Mouse (Mus musculus) T-helper 1 cell (primary cell): ENCODE results near the gene 1700029P11Rik.
"Not testable (repeated sequence)": the region's sequence is repeated elsewhere in the genome, so short reads cannot be mapped to it uniquely, and the experiment has no call there.

Experiments used
- in situ Hi-C: fragments of 300-600 bp; cut with MboI, MseI; formaldehyde crosslinking; loops from one replicate; pipeline ENCODE4 v1.15.1; 2025; ENCODE audit warnings: high pct_unique_total_duplicates

The 1700029P11Rik gene

GRCm38 (mm10) chr15:81957598-81957997, 22.7 kb upstream of the 1700029P11Rik start:
- in situ Hi-C loops: no loop called here

- in situ Hi-C loops: no loop called here
Observed at GRCm38 (mm10) chr15:81958906-81959305, 21.4 kb upstream of the 1700029P11Rik start.

GRCm38 (mm10) chr15:81960171-81961077, 19.9 kb upstream of the 1700029P11Rik start, which contains the start of gene Pmm1:
Gene Pmm1, minus strand, starts transcription at chr15:81960930.
- in situ Hi-C loops: loop anchor here (5.0 kb wide), 1 partner anchor 67 kb away; no protein-coding TSS in a partner anchor

GRCm38 (mm10) chr15:81961078-81961451, 19.3 kb upstream of the 1700029P11Rik start:
- in situ Hi-C loops: loop anchor here (5.0 kb wide), 1 partner anchor 66 kb away; no protein-coding TSS in a partner anchor

GRCm38 (mm10) chr15:81964262-81964661, 16.1 kb upstream of the 1700029P11Rik start:
- in situ Hi-C loops: loop anchor here (5.0 kb wide), 1 partner anchor 63 kb away; no protein-coding TSS in a partner anchor

- in situ Hi-C loops: loop anchor here (5.0 kb wide), 1 partner anchor 62 kb away; no protein-coding TSS in a partner anchor
Observed at GRCm38 (mm10) chr15:81964980-81965545, 15.3 kb upstream of the 1700029P11Rik start.

- in situ Hi-C loops: no loop called here
Observed at GRCm38 (mm10) chr15:81966062-81966829, 14.1 kb upstream of the 1700029P11Rik start.

- in situ Hi-C loops: no loop called here
Observed at GRCm38 (mm10) chr15:81967821-81968220, 12.5 kb upstream of the 1700029P11Rik start.

GRCm38 (mm10) chr15:81968447-81968846, 11.9 kb upstream of the 1700029P11Rik start:
- in situ Hi-C loops: no loop called here

- in situ Hi-C loops: no loop called here
Observed at GRCm38 (mm10) chr15:81969173-81969572, 11.2 kb upstream of the 1700029P11Rik start.

GRCm38 (mm10) chr15:81969635-81970034, 10.7 kb upstream of the 1700029P11Rik start:
- in situ Hi-C loops: not testable (repeated sequence)

GRCm38 (mm10) chr15:81970498-81970897, 9.8 kb upstream of the 1700029P11Rik start:
- in situ Hi-C loops: not testable (repeated sequence)

- in situ Hi-C loops: not testable (repeated sequence)
Observed at GRCm38 (mm10) chr15:81975156-81975555, 5.2 kb upstream of the 1700029P11Rik start.

GRCm38 (mm10) chr15:81982173-81982572, 1.8 kb downstream of the 1700029P11Rik start:
- in situ Hi-C loops: no loop called here

GRCm38 (mm10) chr15:81985267-81986161, 5.2 kb downstream of the 1700029P11Rik start:
- in situ Hi-C loops: no loop called here

GRCm38 (mm10) chr15:81987646-81988045, 7.3 kb downstream of the 1700029P11Rik start, which contains the start of gene Xrcc6:
Gene Xrcc6, plus strand, starts transcription at chr15:81987835.
- in situ Hi-C loops: no loop called here

- in situ Hi-C loops: loop anchor here (5.0 kb wide), 1 partner anchor 37 kb away; no protein-coding TSS in a partner anchor
Observed at GRCm38 (mm10) chr15:81989371-81990062, 9.2 kb downstream of the 1700029P11Rik start.

- in situ Hi-C loops: loop anchor here (5.0 kb wide), 1 partner anchor 38 kb away; no protein-coding TSS in a partner anchor
Observed at GRCm38 (mm10) chr15:81990549-81990948, 10.2 kb downstream of the 1700029P11Rik start.

GRCm38 (mm10) chr15:81993992-81994391, 13.7 kb downstream of the 1700029P11Rik start:
- in situ Hi-C loops: loop anchor here (5.0 kb wide), 1 partner anchor 42 kb away; no protein-coding TSS in a partner anchor

- in situ Hi-C loops: no loop called here
Observed at GRCm38 (mm10) chr15:82004257-82004656, 23.9 kb downstream of the 1700029P11Rik start.
